8 mouse cellular contexts compared by ENCODE assay signal in the genomic region with DNA sequence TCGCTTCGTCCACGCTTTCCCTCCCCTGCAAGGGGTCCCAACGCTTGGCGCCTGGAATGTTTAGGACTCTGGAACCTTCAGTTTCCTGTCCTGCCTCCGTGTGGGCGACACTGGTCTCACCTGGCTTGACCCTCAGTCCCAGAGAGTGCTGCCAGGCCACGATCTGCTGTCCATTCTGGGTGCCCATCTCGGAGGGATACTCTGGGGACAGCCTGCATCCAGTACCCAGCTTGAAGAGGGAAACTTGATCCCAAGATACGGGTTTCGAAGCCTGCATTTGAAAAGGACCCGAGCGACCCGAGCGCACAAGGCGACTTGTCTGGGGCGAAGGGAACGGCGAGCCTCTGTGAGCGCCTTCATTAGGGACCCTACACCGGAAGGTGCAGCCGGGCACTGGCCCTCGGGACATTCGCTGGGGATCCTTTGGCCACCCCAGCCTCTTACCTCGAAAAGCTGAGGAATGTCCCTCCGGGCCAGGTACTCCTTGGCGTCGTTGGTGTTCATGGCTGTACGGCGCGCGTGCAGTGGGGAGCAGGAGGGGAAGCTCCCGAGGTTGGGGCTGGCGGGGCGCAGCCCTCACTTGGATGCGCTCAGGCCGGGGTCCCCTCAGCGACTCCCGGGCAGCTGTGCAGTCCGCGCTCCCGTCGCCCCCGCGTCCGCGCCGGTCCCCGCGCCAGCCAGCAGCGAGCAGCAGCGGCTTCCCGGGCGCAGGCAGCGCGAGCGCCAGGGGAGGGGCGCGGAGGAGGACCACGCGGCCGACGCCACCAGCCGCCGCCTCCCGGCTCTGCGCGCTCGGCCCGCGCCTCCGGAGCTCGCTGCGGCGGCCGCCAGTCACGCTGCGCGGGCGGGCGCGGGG. TPM values are rescaled to one million over a fixed set of nuclear protein-coding genes. Genes with fewer than 3 reads are reported as not detected.
DNase-seq lines count a peak whose midpoint lies in the region; ATAC-seq and TF ChIP-seq lines count a peak whose summit lies in the region.

No protein-coding gene starts in this region.

- H3K27ac ChIP-seq in lung, embryonic 15.5 days, result no peak overlapping the region
- peak overlapping the region; percentile 97 for H3K27ac ChIP-seq in layer of hippocampus, adult 2 months
- H3K27ac ChIP-seq in lung, embryonic 16.5 days (ENCODE audit: low read length), result no peak overlapping the region

- H3K9me3 ChIP-seq in lung, embryonic 15.5 days, result no peaks in the 10 kb centered on the region
- no peaks in the 10 kb centered on the region for H3K9me3 ChIP-seq in lung, embryonic 16.5 days (ENCODE audit: control insufficient read depth, low read length)

- WGBS in lung, embryonic 15.5 days, result under 1% methylated on average over 78 of the region's 82 CpGs
- 0% methylated on average over 50 of the region's 82 CpGs for WGBS in lung, embryonic 16.5 days

- H3K4me2 ChIP-seq in lung, embryonic 15.5 days, result peak overlapping the region; percentile 97
- H3K4me2 ChIP-seq in lung, embryonic 16.5 days (ENCODE audit: low read depth, low read length), result peak overlapping the region; percentile 95

- no peaks in the 10 kb centered on the region for H3K36me3 ChIP-seq in lung, embryonic 15.5 days
- H3K36me3 ChIP-seq in lung, embryonic 16.5 days (ENCODE audit: control insufficient read depth, insufficient read depth, low read length), result no peaks in the 10 kb centered on the region

- TF ChIP-seq CTCF in layer of hippocampus, adult 2 months (conservative IDR thresholded peaks at IDR 0.05), result no peak

- H3K4me1 ChIP-seq in lung, embryonic 15.5 days, result peaks cover 8% of the 10 kb centered on the region; the same call in 1 of the 2 replicates
- H3K4me1 ChIP-seq in lung, embryonic 16.5 days (replicated peaks; ENCODE audit: control insufficient read depth, insufficient read depth, low read length), result peaks cover 5% of the 10 kb centered on the region

- H3K27me3 ChIP-seq in lung, embryonic 15.5 days, result peaks cover 20% of the 10 kb centered on the region
- peaks cover 24% of the 10 kb centered on the region for H3K27me3 ChIP-seq in lung, embryonic 16.5 days (ENCODE audit: control insufficient read depth, insufficient read depth, low read depth, low read length)

- H3K9ac ChIP-seq in lung, embryonic 15.5 days, result peak overlapping the region; percentile 32
- H3K9ac ChIP-seq in lung, embryonic 16.5 days (ENCODE audit: low read length), result peak overlapping the region; percentile 58

- DNase-seq in lung, postnatal 36 days, result no peak
- peak; percentile 22 to 24 for DNase-seq in cerebellum, postnatal 4 days (ENCODE audit: low spot score in 2 of 2)
- DNase-seq in gastrocnemius, postnatal 4 days (ENCODE audit: low spot score in 2 of 2), result peak; percentile 29 to 54
- DNase-seq in layer of hippocampus, adult 2 months (ENCODE audit: low spot score in 2 of 2), result peak; percentile 45 to 57
- DNase-seq in right cerebral cortex, postnatal 10 days (ENCODE audit: low spot score in 2 of 2), result peak; percentile 74 to 75
- DNase-seq in T-cell, adult 2 months (ENCODE audit: low spot score), result no peak

- peak overlapping the region; percentile 49 for H3K4me3 ChIP-seq in lung, embryonic 15.5 days
- H3K4me3 ChIP-seq in layer of hippocampus, adult 2 months, result peak overlapping the region; percentile 77
- H3K4me3 ChIP-seq in lung, embryonic 16.5 days (ENCODE audit: low read length), result peak overlapping the region; percentile 52

- ATAC-seq in lung, embryonic 15.5 days (ENCODE audit: borderline replicate concordance, extremely low read depth, low FRiP score, low TSS enrichment), result peak; percentile 85; the same call in 1 of the 2 replicates
- peak; percentile 76 for ATAC-seq in lung, embryonic 16.5 days (ENCODE audit: low read depth)

RNA-seq across cellular contexts. Expression of gene Ak5, which starts 0.6 kb away (rescaled TPM):
- 2.6 TPM in 2 replicates for polyA plus RNA-seq in lung, embryonic 15.5 days (2015; fragmentation: Nextera tagmentation; extraction: Ambion mirVana)
- total RNA-seq in gastrocnemius, postnatal 4 days (2021), result 1 to 10 TPM; 4.0 to 4.5 TPM
- 100 to 1,000 TPM; 245 to 266 TPM for total RNA-seq in layer of hippocampus, adult 2 months (2021)
- polyA plus RNA-seq in lung, embryonic 16.5 days (2015; fragmentation: Nextera tagmentation; extraction: Ambion mirVana), result 1.8 and 2.3 TPM in 2 replicates

RNA-seq across cellular contexts. Expression of gene Pigk, which starts 46.3 kb away (rescaled TPM):
- polyA plus RNA-seq in lung, embryonic 15.5 days (2015; fragmentation: Nextera tagmentation; extraction: Ambion mirVana), result 42.8 and 44.8 TPM in 2 replicates
- 10 to 100 TPM; 39.4 to 39.5 TPM for total RNA-seq in gastrocnemius, postnatal 4 days (2021)
- total RNA-seq in layer of hippocampus, adult 2 months (2021), result 10 to 100 TPM; 46.1 to 48.3 TPM
- polyA plus RNA-seq in lung, embryonic 16.5 days (2015; fragmentation: Nextera tagmentation; extraction: Ambion mirVana), result 34.1 and 50.3 TPM in 2 replicates

Comparison
In these comparisons a context has a peak if more than half of its experiments do, and no peak if none do; other contexts are left out.
1. DNase-seq: peak in cerebellum, postnatal 4 days (2 of 2), gastrocnemius, postnatal 4 days (2 of 2), layer of hippocampus, adult 2 months (2 of 2) and right cerebral cortex, postnatal 10 days (2 of 2); none in lung, postnatal 36 days (single experiment) and T-cell, adult 2 months (single experiment).
2. RNA of gene Ak5, which starts 0.6 kb away (total RNA-seq): 245 to 266 TPM in layer of hippocampus, adult 2 months; 4.0 to 4.5 TPM in gastrocnemius, postnatal 4 days; every median in the first group is over 10 times any median in the second.
3. Peak in every context shown above with its lines, with median percentiles within 50 percentile points of each other: H3K4me3 ChIP-seq.